Mouse (Mus musculus) monocyte, adult 5-6 weeks (primary cell): ENCODE results near the gene Rps3. TPM values are rescaled to one million over a fixed set of nuclear protein-coding genes. Genes with fewer than 3 reads are reported as not detected.
A peak's percentile ranks its signal among the peaks of the same experiment; 100 is the strongest.
"Not testable (repeated sequence)": the region's sequence is repeated elsewhere in the genome, so short reads cannot be mapped to it uniquely, and the experiment has no call there.

Experiments used
- ATAC-seq: fragments of 153-309, 156-312 bp; replicated peaks from 2 replicates; pipeline ENCODE4 v1.8.0; 2017; ENCODE audit warnings: mild to moderate bottlenecking; ENCODE audit not compliant: low TSS enrichment, insufficient number of reproducible peaks, severe bottlenecking, poor library complexity, low FRiP score
- total RNA-seq: library from RNA; stranded (forward); fragments of 200-1000, 200-491, 200-594 nt; gene quantifications from 3 replicates; pipeline ENCODE4 v1.2.3, GENCODE M21; 2017

Rps3 gene
- total RNA-seq = 1,253 to 1,571 TPM (median 1,557 TPM) in 3 replicates

GRCm38 (mm10) chr7:99483271-99483923, at the start of gene Rps3:
Gene Rps3 (minus strand): TSS chr7:99483738.
- peak; percentile 94 for ATAC-seq

GRCm38 (mm10) chr7:99532526-99532925, 49.0 kb upstream of the Rps3 start:
- no peak for ATAC-seq

GRCm38 (mm10) chr7:99531408-99531970, 48.0 kb upstream of the Rps3 start:
- ATAC-seq = no peak

DNA sequence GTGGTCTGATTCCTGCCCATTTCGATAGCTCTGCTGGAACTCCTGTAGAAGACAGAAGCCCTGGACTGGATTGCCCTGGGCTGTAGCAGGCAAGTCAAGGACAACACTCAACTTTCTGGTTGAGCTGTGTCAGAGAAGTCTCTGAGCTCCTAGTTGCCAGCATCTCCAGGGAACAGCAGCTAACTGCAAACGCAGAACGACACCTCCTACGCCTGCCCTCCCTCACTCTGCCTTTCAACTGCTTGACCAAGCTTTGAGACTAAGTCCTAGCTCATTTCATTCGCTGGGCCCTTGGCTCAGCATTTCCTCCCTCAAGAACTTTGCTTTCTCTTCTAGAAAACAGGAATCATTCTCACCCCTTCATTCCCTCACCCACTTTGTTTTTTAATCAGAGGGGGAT, 45.9 kb upstream of the Rps3 start:
- ATAC-seq = no peak

GRCm38 (mm10) chr7:99528547-99528946, 45.0 kb upstream of the Rps3 start:
- no peak for ATAC-seq

DNA sequence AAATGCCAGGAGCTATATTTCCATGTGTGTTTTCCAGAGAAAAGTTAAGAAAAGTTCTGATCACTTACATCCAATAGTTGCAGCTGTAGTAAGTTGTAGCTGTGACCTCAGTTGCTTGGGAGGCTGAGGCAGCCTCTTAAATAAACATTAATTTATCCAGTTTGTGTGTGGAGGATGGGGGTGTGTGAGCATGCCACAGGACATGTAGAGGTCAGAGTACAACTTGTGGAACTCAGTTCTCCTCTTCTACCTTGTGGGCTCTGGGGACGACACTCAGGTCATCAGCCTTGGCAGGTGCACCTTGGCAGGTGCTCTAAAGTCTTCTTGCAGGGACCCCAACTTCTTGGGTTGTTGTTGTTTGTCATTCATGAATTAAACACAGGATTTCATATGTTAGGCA, 40.3 kb upstream of the Rps3 start:
- ATAC-seq = no peak

DNA sequence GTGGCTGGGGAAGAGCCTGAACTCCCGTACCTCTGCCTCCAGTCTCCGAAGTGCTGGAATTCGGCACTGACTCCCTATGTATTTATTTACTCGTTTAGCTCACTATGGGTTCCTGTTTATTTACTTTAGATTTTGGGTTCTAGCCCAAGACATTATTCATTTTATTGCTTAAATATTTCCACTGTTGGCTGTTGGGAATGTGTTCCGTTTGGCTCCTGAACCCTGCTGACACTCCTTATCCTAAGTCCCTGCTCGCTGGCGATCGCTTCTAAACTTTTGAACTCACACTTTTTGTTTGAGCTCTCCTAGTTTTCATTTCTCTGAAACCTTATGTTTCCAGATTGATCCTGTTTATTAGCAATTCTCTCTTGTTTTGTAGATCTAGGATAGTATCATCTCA, 39.6 kb upstream of the Rps3 start:
- ATAC-seq = no peak

DNA sequence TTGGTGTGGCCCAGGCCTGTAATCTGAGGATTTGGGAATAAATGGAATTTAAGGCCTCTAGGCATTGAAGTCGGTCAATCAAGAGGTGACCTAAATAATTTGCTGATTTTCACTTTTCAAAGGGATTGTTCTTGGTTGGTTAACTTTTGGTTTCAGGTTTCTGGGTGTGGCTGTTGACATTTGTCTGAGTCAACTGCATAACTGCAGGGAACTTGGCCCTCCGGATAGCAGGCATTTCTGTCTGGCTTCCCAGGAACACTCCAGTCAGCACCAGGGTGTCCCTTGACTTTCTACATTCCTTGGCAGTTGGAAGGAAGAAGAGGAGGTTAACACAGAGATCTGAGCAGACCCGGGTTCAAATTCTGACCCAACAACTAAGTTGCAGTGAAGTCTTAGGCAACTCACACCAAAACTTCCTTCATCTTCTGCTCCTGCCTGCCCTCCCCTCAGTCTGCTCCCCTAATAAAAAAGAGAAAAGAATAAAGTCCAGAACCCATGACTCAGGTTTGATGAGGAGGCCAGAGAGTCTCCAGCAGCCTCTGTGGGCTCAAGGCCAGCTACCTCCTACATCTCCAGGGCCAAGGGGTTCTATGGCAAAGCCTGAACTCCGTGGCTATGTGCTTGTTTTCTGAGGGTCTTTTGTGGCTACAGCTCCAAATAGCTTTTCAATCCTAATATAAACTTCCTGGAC, 35.6 kb upstream of the Rps3 start:
- ATAC-seq = no peak

- no peak for ATAC-seq
Observed at GRCm38 (mm10) chr7:99516814-99517157, 33.2 kb upstream of the Rps3 start.

DNA sequence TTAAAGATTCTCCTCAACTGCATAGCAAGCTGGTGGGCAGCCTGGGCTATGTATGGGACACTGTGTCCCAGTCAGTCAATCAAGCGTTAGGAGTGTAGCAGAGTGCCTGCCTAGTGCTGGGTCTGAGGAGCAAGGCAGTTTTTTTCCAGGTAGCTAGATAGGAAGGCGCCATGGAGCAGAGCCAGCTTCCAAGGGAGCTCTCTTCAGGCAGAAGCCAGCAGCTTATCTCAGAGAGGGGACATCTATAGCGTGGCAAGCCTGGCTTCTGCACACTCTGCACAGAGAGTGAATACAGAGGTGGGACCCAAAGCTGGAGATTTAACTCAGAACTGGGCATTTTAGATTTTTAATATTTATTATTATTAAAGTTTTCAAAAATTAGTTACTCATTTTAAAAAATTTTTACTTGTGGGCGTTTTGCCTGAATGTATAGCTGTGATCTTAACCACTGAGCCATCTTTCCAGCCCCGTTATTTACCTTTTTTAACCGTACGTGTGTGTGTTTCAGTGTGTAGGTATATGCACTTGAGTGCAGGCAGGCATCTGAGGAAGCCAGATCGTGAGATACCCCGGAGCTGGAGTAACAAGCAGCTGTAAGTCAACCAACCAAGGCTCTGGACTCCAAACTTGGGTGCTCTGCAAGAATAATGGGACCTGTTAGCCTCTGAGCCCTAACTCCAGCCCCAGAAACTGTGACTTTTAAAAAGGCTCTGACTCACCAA, 32.7 kb upstream of the Rps3 start:
- ATAC-seq = no peak

GRCm38 (mm10) chr7:99510087-99510501, 26.6 kb upstream of the Rps3 start:
- no peak for ATAC-seq

- not testable (repeated sequence) for ATAC-seq
Observed at GRCm38 (mm10) chr7:99508187-99508586, 24.6 kb upstream of the Rps3 start.

- no peak for ATAC-seq
Observed at GRCm38 (mm10) chr7:99504556-99504955, 21.0 kb upstream of the Rps3 start.

DNA sequence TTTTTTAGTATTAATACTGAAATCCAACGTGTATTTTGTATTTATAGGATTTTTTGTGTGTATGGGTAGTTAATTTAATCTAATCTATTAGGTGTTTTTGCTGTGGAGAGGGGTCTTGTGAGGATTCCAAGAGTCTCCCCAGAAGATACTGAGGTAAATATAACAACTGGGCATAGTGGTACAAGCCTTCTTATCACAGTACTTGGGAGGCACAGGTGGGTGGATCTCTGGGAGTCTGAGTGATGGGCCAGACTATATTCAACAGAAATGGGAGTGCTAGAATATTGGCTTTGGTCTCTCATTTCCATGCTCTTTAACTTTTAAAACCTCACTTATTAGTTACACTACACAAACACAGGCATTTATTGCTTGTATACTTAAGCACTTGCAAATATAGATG, 17.6 kb upstream of the Rps3 start:
- ATAC-seq = no peak

GRCm38 (mm10) chr7:99500655-99501054, 17.1 kb upstream of the Rps3 start:
- no peak for ATAC-seq

GRCm38 (mm10) chr7:99500201-99500600, 16.7 kb upstream of the Rps3 start:
- peak; percentile 89 for ATAC-seq

DNA sequence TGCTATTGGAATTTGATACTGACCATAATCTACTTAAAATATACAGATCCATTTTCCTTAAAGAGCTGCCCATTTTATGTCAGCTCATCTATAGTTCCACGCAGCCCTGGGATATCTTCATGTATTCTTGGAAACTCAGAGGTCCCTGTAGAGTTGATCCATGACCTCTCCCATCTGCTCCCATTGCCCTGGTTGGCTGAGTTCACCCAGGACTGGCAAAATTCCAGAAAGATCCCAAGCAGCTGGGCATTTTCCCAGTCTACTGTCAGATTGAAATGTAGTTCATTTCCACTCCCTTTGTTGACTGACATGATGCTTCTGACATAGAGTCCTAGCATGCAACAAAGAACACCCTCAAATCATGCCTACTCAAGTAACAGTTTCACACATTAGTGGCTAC, 15.6 kb upstream of the Rps3 start:
- ATAC-seq = no peak

DNA sequence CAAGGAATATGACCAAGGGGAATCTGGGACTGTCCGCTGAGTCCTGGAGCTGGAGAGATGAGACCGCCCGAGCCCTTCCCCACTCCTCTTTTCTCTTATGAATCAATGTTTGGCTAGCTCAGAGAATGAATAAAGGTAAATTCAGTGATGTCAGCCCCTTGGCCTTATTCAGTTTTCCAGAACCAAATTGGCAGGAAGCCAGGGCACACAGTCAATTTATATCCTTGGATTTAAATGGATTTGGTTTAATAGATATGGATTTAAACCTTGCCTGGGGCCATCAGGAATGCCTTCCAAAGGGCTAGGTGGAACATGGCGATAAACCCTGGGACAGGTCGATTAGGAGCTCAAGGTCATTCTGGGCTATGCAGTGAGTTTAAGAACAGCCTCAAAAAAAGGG, 6.2 kb upstream of the Rps3 start:
- no peak for ATAC-seq

DNA sequence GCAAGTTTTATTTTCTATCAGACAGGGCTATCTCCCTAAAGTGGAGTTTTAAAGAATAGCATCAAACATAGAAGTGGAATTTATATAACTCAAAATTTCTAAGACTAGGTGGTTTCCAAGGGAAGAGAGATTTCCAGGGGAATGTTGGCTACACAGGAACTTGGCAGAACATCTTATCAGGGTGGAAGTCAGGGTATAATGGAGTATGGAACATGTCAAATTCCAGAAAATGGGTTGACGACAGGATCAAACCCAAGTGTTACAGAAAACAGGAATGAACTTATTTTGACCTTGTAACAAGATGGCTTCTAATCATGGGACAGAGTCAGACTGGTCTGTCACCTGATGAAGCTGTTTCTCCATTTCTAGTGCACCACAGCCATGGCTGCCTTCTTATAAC, 1.1 kb upstream of the Rps3 start:
- no peak for ATAC-seq

GRCm38 (mm10) chr7:99483924-99484319, 384 bp upstream of the Rps3 start:
- ATAC-seq = no peak
